Mouse (Mus musculus): ENCODE data around the gene Gm13030.

DNA sequence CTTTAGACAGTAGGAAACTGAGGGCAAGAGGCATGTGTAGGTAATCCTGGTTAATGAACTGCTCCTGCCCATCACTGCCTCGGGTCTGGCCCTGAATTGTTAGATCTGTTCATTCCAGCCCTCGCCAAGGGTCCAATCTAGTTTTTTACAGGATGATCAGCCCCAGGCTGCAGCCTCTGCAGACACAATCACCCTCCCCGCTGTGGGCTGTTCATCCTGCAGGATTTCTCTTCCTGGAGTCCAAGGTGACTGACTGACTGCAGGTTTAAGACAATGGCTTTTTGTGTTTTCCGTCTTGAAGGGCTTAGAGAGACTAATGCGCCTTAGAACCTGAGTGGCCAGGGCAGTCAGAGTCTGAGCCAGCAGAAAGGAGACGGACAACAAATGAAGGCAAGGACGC, 15.4 kb upstream of the Gm13030 start:
- TF ChIP-seq POLR2A (IDR thresholded peaks at IDR 0.05; ENCODE audit: insufficient read length, low read depth) (no peak), USF1 (IDR thresholded peaks at IDR 0.05; ENCODE audit: low read depth) (no peak), CEBPB (IDR thresholded peaks at IDR 0.05; ENCODE audit: insufficient read depth, poor library complexity, severe bottlenecking) (no peak), MAX (IDR thresholded peaks at IDR 0.05; ENCODE audit: low read depth) (no peak), TCF12 (IDR thresholded peaks at IDR 0.05; ENCODE audit: insufficient read depth, poor library complexity, severe bottlenecking) (no peak), MYOG (IDR thresholded peaks at IDR 0.05; ENCODE audit: control insufficient read depth in 1 of 3, insufficient read depth in 1 of 3, insufficient read length in 2 of 3, low read depth in 2 of 3) (no peak)
